Mouse (Mus musculus): ENCODE data around the gene Hist1h2ao. TPM values are rescaled to one million over a fixed set of nuclear protein-coding genes. Genes with fewer than 3 reads are reported as not detected.
"Not testable (repeated sequence)": the region's sequence is repeated elsewhere in the genome, so short reads cannot be mapped to it uniquely, and the experiment has no call there.

The Hist1h2ao gene
- polyA plus RNA-seq (2015; fragmentation: Nextera tagmentation; extraction: Ambion mirVana) = not detected in 2 replicates

DNA sequence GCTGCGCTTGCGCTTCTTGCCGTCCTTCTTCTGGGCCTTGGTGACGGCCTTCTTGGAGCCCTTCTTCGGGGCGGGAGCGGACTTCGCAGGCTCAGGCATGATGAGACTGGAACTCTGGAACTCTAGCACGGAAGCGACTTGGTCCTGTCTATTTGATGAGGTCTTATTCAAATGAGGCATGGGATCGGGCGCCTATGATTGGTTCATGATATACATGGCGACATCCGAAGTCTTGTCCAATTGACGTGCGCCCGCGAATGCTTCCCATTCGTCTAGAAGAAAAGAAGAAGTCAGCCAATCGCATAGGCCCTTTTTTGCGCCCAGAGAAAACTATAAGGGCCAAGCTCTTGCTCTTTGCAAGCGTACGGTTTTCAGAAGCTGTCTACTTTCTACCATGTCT lies at the start of gene Hist1h2ao, which contains the start of gene Hist1h2bq:
Hist1h2ao (plus strand) TSS at position 393 of the 400 bp plus-strand sequence.
Hist1h2bq (minus strand) TSS at position 125 of the 400 bp plus-strand sequence.
- not testable (repeated sequence) for H3K27me3 ChIP-seq (replicated peaks); H3K27ac ChIP-seq (replicated peaks); H3K9me3 ChIP-seq; H3K4me2 ChIP-seq; H3K4me3 ChIP-seq; H3K4me1 ChIP-seq; H3K36me3 ChIP-seq; H3K9ac ChIP-seq
- no CpG with 5 or more reads among the region's 23 CpGs for WGBS
- peak; percentile 86 for ATAC-seq (ENCODE audit: extremely low read depth, insufficient number of reproducible peaks, low FRiP score, low TSS enrichment)

GRCm38 (mm10) chr13:21778814-21779766 lies 31.2 kb upstream of the Hist1h2ao start:
- no peaks in the 10 kb centered on the region for H3K27me3 ChIP-seq (replicated peaks)
- H3K4me1 ChIP-seq = peaks cover 33% of the 10 kb centered on the region
- peak overlapping the region; percentile 67 for H3K4me3 ChIP-seq
- WGBS = 7% methylated on average over 33 of the region's 33 CpGs
- peak overlapping the region; percentile 92 for H3K9ac ChIP-seq
- H3K4me2 ChIP-seq = peak overlapping the region; percentile 79
- ATAC-seq (ENCODE audit: extremely low read depth, insufficient number of reproducible peaks, low FRiP score, low TSS enrichment) = peak; percentile 57; the same call in 1 of the 2 replicates
- H3K36me3 ChIP-seq = no peaks in the 10 kb centered on the region
- H3K27ac ChIP-seq (replicated peaks) = peak overlapping the region; percentile 92
- no peaks in the 10 kb centered on the region for H3K9me3 ChIP-seq

- peak within 1 kb of the TSS; percentile 92 for H3K9ac ChIP-seq
- H3K27ac ChIP-seq (replicated peaks) = peak within 1 kb of the TSS; percentile 92
- H3K36me3 ChIP-seq = no peaks in the 10 kb centered on the region
- peaks cover 38% of the 10 kb centered on the region for H3K4me1 ChIP-seq
- under 1% methylated on average over 44 of the region's 44 CpGs for WGBS
- peak within 1 kb of the TSS; percentile 79 for H3K4me2 ChIP-seq
- H3K4me3 ChIP-seq = peak within 1 kb of the TSS; percentile 67
- no peaks in the 10 kb centered on the region for H3K9me3 ChIP-seq
- H3K27me3 ChIP-seq (replicated peaks) = no peaks in the 10 kb centered on the region
- ATAC-seq (ENCODE audit: extremely low read depth, insufficient number of reproducible peaks, low FRiP score, low TSS enrichment) = peak; percentile 12; the same call in 1 of the 2 replicates
These were observed 30.2 kb upstream of the Hist1h2ao start, which contains the start of gene Hist1h1b for GRCm38 (mm10) chr13:21779767-21780731. TSS of gene Hist1h1b (minus strand) at chr13:21780625.

DNA sequence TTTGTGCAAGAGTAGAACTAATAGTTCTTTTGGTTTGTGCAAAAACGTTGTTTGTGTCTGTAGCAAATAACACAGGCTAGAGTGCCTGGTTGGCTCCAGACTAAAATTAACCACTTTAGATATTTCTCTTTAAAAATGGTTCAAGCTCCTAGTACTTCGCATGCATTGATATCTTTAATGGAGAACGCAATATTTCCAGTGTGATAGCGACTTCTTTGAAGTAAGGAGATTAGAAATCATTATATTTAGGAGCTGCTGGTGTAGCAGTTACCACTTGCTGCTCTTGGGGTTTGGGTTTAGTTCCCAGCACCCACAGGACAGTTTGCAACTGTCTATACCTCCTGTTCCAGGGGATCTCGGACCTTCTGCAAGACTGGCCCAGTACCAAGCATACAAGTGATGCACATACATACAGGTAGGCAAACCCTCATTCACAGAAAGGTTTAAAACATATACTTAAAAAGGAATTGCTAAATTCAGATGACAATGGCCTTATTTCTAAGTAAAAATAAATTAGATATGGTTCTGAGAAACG lies 29.2 kb upstream of the Hist1h2ao start:
- Histone ChIP-seq H3K4me3 (peak overlapping the region; percentile 67), H3K27me3 (replicated peaks) (no peaks in the 10 kb centered on the region), H3K36me3 (no peaks in the 10 kb centered on the region), H3K9ac (peak overlapping the region; percentile 92), H3K27ac (replicated peaks) (peak overlapping the region; percentile 92), H3K4me2 (peak overlapping the region; percentile 79), H3K9me3 (no peaks in the 10 kb centered on the region), H3K4me1 (peaks cover 44% of the 10 kb centered on the region)
- ATAC-seq (ENCODE audit: extremely low read depth, insufficient number of reproducible peaks, low FRiP score, low TSS enrichment) = no peak
- WGBS = 36% methylated on average over 6 of the region's 6 CpGs

DNA sequence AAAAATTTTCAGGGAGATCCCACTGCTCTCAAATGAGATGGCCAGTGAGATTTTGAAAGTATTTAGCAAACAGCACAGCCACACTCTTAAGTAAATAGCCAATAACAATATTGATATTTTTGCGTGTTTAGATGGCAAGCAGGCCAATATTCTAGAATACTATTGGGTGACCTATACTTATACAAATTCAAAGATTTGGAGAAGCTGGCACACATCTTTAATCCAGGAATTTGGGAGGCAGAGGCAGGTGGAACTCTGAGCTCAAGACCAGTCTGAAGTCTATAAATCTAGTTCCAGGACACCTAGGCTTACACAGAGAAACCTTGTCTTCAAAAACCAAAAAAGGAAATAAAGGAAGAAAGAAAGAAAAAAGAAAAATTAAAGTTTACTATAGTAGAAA lies 28.6 kb upstream of the Hist1h2ao start:
- Histone ChIP-seq H3K4me3 (no peak overlapping the region), H3K27ac (replicated peaks) (no peak overlapping the region), H3K4me1 (peaks cover 49% of the 10 kb centered on the region), H3K9ac (no peak overlapping the region), H3K36me3 (no peaks in the 10 kb centered on the region), H3K4me2 (peak overlapping the region; percentile 22; the same call in 1 of the 2 replicates), H3K9me3 (no peaks in the 10 kb centered on the region), H3K27me3 (replicated peaks) (no peaks in the 10 kb centered on the region)
- no peak for ATAC-seq (ENCODE audit: extremely low read depth, insufficient number of reproducible peaks, low FRiP score, low TSS enrichment)
- 90% methylated on average over 1 of the region's 1 CpGs for WGBS

DNA sequence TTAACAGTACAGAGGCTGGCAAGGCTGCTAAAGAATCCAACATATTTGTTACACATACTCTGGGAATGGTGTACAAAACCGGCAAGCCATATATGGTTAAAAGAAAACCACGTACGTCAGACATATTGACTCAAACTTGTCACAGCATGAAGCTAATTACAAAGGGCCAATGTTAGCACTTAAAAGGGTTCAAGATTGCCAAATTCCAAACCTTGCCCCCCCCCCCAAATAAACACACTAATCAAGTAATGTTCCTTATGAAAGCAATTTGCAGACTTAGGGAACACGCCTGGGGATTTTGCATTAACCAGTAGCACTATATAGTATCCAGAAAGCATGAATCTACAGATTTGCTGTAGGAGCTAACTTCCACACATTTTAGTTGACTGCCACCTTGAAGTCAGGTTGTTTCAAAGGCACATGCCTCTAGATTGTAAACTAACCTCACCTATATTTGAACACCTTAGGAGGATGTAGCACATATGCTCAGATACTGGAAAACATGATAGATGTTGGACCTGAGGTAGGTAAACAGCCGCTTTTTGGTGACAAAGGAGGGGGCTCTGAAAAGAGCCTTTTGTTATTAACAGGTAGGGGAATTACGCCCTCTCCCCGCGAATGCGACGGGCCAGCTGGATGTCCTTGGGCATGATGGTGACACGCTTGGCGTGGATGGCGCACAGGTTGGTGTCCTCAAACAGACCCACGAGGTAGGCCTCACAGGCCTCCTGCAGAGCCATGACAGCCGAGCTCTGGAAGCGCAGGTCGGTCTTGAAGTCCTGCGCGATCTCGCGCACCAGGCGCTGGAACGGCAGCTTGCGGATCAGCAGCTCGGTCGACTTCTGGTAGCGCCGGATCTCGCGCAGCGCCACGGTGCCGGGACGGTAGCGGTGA lies 27.7 kb upstream of the Hist1h2ao start:
- peak overlapping the region; percentile 79 for H3K4me2 ChIP-seq

GRCm38 (mm10) chr13:21783255-21783617 lies 27.0 kb upstream of the Hist1h2ao start, which contains the start of gene Hist1h3i:
TSS of gene Hist1h3i (minus strand) at chr13:21783370.
- Histone ChIP-seq H3K9ac (peak within 1 kb of the TSS; percentile 87), H3K4me2 (peak within 1 kb of the TSS; percentile 79), H3K36me3 (no peaks in the 10 kb centered on the region), H3K27me3 (replicated peaks) (no peaks in the 10 kb centered on the region), H3K4me1 (peaks cover 49% of the 10 kb centered on the region), H3K27ac (replicated peaks) (peak within 1 kb of the TSS; percentile 87), H3K9me3 (no peaks in the 10 kb centered on the region), H3K4me3 (peak within 1 kb of the TSS; percentile 55)
- peak; percentile 59 for ATAC-seq (ENCODE audit: extremely low read depth, insufficient number of reproducible peaks, low FRiP score, low TSS enrichment)
- under 1% methylated on average over 11 of the region's 20 CpGs for WGBS

More for the DNA sequence above, 27.7 kb upstream of the Hist1h2ao start:
- not testable (repeated sequence) for H3K27me3 ChIP-seq (replicated peaks); H3K36me3 ChIP-seq; ATAC-seq (ENCODE audit: extremely low read depth, insufficient number of reproducible peaks, low FRiP score, low TSS enrichment); H3K9me3 ChIP-seq
- peak overlapping the region; percentile 87 for H3K27ac ChIP-seq (replicated peaks)
- H3K4me3 ChIP-seq = peak overlapping the region; percentile 55
- H3K9ac ChIP-seq = peak overlapping the region; percentile 87
- peaks cover 49% of the 10 kb centered on the region for H3K4me1 ChIP-seq
- 3% methylated on average over 14 of the region's 35 CpGs for WGBS

DNA sequence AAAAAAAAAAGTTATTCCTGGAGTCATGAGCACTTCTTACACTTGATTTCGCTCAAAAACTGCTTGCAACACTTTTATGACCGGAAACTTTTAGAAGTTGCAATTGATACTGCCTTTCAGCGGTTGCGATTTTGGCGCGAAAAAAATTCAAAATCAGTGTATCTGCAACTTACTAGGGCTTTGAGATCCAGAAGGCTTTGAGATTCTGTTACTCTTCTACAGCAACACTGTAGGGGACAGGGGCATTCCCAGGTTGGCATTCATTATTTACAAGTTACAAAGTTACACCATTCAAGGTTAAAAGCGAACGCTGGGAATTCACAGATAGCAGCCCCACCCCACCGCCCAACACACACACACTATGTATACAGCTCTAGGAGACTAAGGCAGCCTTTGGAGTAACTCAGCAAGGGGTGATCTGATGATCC lies 26.5 kb upstream of the Hist1h2ao start:
- H3K9me3 ChIP-seq = no peaks in the 10 kb centered on the region
- no peak for ATAC-seq (ENCODE audit: extremely low read depth, insufficient number of reproducible peaks, low FRiP score, low TSS enrichment)
- peak overlapping the region; percentile 74 for H3K9ac ChIP-seq
- H3K27ac ChIP-seq (replicated peaks) = peak overlapping the region; percentile 87
- no peaks in the 10 kb centered on the region for H3K27me3 ChIP-seq (replicated peaks)
- WGBS = 2% methylated on average over 9 of the region's 9 CpGs
- H3K4me1 ChIP-seq = peaks cover 52% of the 10 kb centered on the region
- H3K4me3 ChIP-seq = peak overlapping the region; percentile 55
- H3K36me3 ChIP-seq = no peaks in the 10 kb centered on the region
- peak overlapping the region; percentile 79 for H3K4me2 ChIP-seq

GRCm38 (mm10) chr13:21784311-21784710 lies 26.0 kb upstream of the Hist1h2ao start:
- Histone ChIP-seq H3K27me3 (replicated peaks) (no peaks in the 10 kb centered on the region), H3K4me1 (peaks cover 52% of the 10 kb centered on the region), H3K9ac (peak overlapping the region; percentile 74), H3K9me3 (no peaks in the 10 kb centered on the region), H3K4me2 (peak overlapping the region; percentile 79), H3K27ac (replicated peaks) (peak overlapping the region; percentile 87), H3K36me3 (no peaks in the 10 kb centered on the region), H3K4me3 (peak overlapping the region; percentile 55; the same call in 1 of the 2 replicates)
- 43% methylated on average over 6 of the region's 6 CpGs for whole genome bisulfite sequencing
- no peak for ATAC-seq (ENCODE audit: extremely low read depth, insufficient number of reproducible peaks, low FRiP score, low TSS enrichment)
